Mouse (Mus musculus): ENCODE measurements at regions not wholly inside any gene's neighbourhood (a gene's known extent, or its start where the extent isn't known, plus 50 kb on each side); places are given as distances from the start of the nearest gene placed in this dataset.
A peak's percentile ranks its signal among the peaks of the same experiment; 100 is the strongest.

- WGBS, result 73% methylated on average over 9 of the region's 9 CpGs
- no peak overlapping the region for H3K4me3 ChIP-seq (replicated peaks; ENCODE audit: extremely low read depth, low read depth, low read length)
- H3K4me1 ChIP-seq (ENCODE audit: control insufficient read depth, insufficient read depth, low read length), result no peaks in the 10 kb centered on the region
- TF ChIP-seq CTCF (IDR thresholded peaks at IDR 0.05; ENCODE audit: insufficient read depth, low read length), result no peak
- TF ChIP-seq POLR2A (IDR thresholded peaks at IDR 0.05; ENCODE audit: borderline replicate concordance, extremely low read depth, low read depth, low read length), result no peak
- DNase-seq, result no peak
Measured at GRCm38 (mm10) chr13:55937000-55937399, 101.0 kb upstream of the Pitx1 start.

DNA sequence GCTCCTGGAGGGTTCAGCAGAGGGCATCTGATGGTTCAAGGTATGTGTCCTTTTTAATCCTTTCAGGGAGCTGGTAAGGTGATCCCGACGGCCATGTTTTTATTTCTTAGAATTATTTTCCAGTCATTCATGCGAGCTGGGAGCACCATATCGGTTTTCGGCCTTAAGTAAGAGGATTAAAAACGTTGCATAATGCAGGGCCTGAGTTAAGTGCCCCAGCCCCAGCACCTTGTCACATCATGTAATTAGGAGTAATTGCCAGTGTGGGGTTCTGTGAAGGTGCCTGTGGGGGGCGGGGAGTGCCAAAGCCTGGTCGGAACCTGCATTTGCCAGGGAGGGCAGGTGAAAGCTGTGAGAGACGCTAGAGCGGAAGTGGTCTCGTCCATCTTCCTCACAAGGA, 94.6 kb upstream of the Pitx1 start:
- Histone ChIP-seq H3K4me3 (replicated peaks; ENCODE audit: extremely low read depth, low read depth, low read length) (no peak overlapping the region), H3K4me1 (ENCODE audit: control insufficient read depth, insufficient read depth, low read length) (no peaks in the 10 kb centered on the region)
- TF ChIP-seq CTCF (IDR thresholded peaks at IDR 0.05; ENCODE audit: insufficient read depth, low read length), result no peak
- no peak for TF ChIP-seq POLR2A (IDR thresholded peaks at IDR 0.05; ENCODE audit: borderline replicate concordance, extremely low read depth, low read depth, low read length)
- DNase-seq, result no peak
- WGBS, result 76% methylated on average over 11 of the region's 11 CpGs

DNA sequence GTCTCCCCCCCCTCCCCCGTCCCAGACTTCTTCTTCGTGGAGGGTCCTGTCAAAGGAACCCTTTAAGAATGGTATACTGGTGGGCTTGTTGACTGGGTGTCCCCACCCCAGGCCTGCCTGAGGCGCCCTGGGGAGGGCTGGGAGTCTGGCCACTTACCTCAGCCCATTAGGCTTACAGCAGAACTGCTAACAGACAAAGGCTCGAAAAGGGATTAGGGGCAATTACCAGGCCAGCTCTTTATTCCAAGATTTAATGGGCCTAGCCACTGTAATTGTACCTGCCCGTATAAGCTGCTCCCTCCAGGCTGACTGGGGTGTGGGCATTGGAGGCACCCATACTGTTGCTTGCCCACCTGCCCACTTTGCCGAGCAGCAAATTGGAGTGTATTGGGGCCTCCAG, 93.8 kb upstream of the Pitx1 start:
- Histone ChIP-seq H3K4me1 (ENCODE audit: control insufficient read depth, insufficient read depth, low read length) (no peaks in the 10 kb centered on the region), H3K4me3 (replicated peaks; ENCODE audit: extremely low read depth, low read depth, low read length) (no peak overlapping the region)
- WGBS, result 80% methylated on average over 6 of the region's 6 CpGs
- no peak for DNase-seq
- TF ChIP-seq CTCF (IDR thresholded peaks at IDR 0.05; ENCODE audit: insufficient read depth, low read length) (no peak), POLR2A (IDR thresholded peaks at IDR 0.05; ENCODE audit: borderline replicate concordance, extremely low read depth, low read depth, low read length) (no peak)

DNA sequence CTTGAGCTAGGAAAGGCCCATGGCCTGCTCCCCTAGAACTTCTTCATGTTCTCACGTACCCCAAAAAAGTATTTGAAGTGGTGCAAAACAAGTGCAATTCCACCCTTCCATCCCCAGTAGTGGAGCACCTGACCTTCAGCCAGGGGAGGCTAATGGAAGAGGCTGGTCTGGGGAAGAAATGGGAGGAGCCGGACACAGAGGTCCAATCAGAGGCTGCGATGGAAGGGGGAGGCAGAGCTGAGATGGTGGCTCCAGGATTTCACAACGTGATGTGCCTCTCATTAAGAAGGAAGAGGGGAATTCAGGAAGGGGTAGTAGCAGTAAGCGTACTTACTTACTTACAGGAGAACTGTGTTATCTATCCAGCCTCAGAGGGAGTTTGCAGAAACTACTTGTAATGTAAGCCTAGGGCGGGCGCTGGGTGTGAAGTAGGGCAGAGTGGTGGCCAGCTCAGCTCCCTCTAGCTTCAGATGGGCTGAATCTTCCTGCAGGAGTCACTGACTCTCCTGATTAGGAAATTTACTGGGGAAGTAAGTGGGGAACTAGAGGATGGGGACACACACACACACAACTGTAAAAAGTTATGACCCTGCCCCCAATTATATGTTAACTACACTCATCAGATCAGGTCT, 87.6 kb upstream of the Pitx1 start:
- no peaks in the 10 kb centered on the region for H3K4me1 ChIP-seq (ENCODE audit: control insufficient read depth, insufficient read depth, low read length)
- TF ChIP-seq POLR2A (IDR thresholded peaks at IDR 0.05; ENCODE audit: borderline replicate concordance, extremely low read depth, low read depth, low read length) (no peak), CTCF (IDR thresholded peaks at IDR 0.05; ENCODE audit: insufficient read depth, low read length) (no peak)
- DNase-seq, result peak; percentile 9
- no peak overlapping the region for H3K4me3 ChIP-seq (replicated peaks; ENCODE audit: extremely low read depth, low read depth, low read length)
- 17% methylated on average over 7 of the region's 7 CpGs for WGBS

GRCm38 (mm10) chr13:55917316-55917715, 81.3 kb upstream of the Pitx1 start:
- no peaks in the 10 kb centered on the region for H3K4me1 ChIP-seq (ENCODE audit: control insufficient read depth, insufficient read depth, low read length)
- H3K4me3 ChIP-seq (replicated peaks; ENCODE audit: extremely low read depth, low read depth, low read length), result no peak overlapping the region
- no peak for TF ChIP-seq CTCF (IDR thresholded peaks at IDR 0.05; ENCODE audit: insufficient read depth, low read length)
- no peak for TF ChIP-seq POLR2A (IDR thresholded peaks at IDR 0.05; ENCODE audit: borderline replicate concordance, extremely low read depth, low read depth, low read length)
- DNase-seq, result no peak
- 91% methylated on average over 12 of the region's 12 CpGs for WGBS

DNA sequence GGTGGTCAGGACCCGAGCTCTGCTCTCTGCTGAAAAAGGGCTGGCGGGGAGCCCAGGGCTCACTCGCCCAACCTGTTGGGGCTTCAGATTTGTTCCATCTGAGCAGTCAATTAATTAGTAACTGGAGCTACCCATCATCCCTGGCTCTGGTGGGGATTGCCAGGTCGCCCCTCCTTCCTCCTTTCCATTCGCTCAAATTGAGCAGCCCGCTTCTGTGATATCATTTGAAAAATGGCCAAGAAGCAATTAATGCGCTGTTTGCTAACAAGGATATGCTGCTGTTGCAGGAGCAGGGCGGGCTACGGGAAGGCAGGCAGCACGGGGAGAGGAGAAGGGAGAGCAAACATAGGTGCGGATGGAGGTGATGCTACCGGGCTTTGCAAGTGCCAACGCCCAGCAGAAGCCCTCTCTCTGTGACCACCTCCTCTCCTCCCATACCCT, 76.3 kb upstream of the Pitx1 start:
- DNase-seq, result no peak

DNA sequence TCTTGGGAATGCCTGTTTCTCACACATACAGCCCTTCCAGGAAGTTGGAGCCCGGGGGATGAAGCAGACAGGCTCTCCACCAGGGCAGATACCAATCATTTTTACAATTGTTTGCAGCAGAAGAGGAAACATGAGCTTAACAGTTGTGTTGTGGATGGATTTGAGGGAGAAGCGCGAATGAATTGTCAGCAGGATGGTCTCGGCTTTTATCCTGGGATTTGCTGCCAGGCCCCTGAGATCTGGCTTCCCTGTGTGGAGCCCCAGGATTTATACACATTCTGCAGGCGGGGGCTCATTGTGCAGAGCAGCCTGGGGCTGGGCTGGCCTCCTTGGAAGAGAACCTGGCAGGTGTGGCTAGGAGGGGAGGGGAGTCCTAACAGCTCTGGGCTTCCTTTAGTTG, 73.9 kb upstream of the Pitx1 start:
- WGBS, result 20% methylated on average over 5 of the region's 5 CpGs
- no peaks in the 10 kb centered on the region for H3K4me1 ChIP-seq (ENCODE audit: control insufficient read depth, insufficient read depth, low read length)
- no peak for DNase-seq
- no peak for TF ChIP-seq CTCF (IDR thresholded peaks at IDR 0.05; ENCODE audit: insufficient read depth, low read length)
- no peak for TF ChIP-seq POLR2A (IDR thresholded peaks at IDR 0.05; ENCODE audit: borderline replicate concordance, extremely low read depth, low read depth, low read length)
- no peak overlapping the region for H3K4me3 ChIP-seq (replicated peaks; ENCODE audit: extremely low read depth, low read depth, low read length)

More for the DNA sequence above, 76.3 kb upstream of the Pitx1 start:
- H3K4me1 ChIP-seq (ENCODE audit: control insufficient read depth, insufficient read depth, low read length), result no peaks in the 10 kb centered on the region
- TF ChIP-seq POLR2A (IDR thresholded peaks at IDR 0.05; ENCODE audit: borderline replicate concordance, extremely low read depth, low read depth, low read length) (no peak), CTCF (IDR thresholded peaks at IDR 0.05; ENCODE audit: insufficient read depth, low read length) (no peak)
- WGBS, result 50% methylated on average over 13 of the region's 13 CpGs
- H3K4me3 ChIP-seq (replicated peaks; ENCODE audit: extremely low read depth, low read depth, low read length), result no peak overlapping the region

GRCm38 (mm10) chr13:55904884-55905283, 68.9 kb upstream of the Pitx1 start:
- 63% methylated on average over 4 of the region's 4 CpGs for WGBS
- no peak for TF ChIP-seq POLR2A (IDR thresholded peaks at IDR 0.05; ENCODE audit: borderline replicate concordance, extremely low read depth, low read depth, low read length)
- TF ChIP-seq CTCF (IDR thresholded peaks at IDR 0.05; ENCODE audit: insufficient read depth, low read length), result no peak
- H3K4me1 ChIP-seq (ENCODE audit: control insufficient read depth, insufficient read depth, low read length), result no peaks in the 10 kb centered on the region
- no peak for DNase-seq
- H3K4me3 ChIP-seq (replicated peaks; ENCODE audit: extremely low read depth, low read depth, low read length), result no peak overlapping the region

GRCm38 (mm10) chr13:55902255-55902654, 66.3 kb upstream of the Pitx1 start:
- WGBS, result 24% methylated on average over 11 of the region's 11 CpGs
- Histone ChIP-seq H3K4me3 (replicated peaks; ENCODE audit: extremely low read depth, low read depth, low read length) (no peak overlapping the region), H3K4me1 (ENCODE audit: control insufficient read depth, insufficient read depth, low read length) (no peaks in the 10 kb centered on the region)
- no peak for TF ChIP-seq CTCF (IDR thresholded peaks at IDR 0.05; ENCODE audit: insufficient read depth, low read length)
- TF ChIP-seq POLR2A (IDR thresholded peaks at IDR 0.05; ENCODE audit: borderline replicate concordance, extremely low read depth, low read depth, low read length), result no peak
- no peak for DNase-seq

DNA sequence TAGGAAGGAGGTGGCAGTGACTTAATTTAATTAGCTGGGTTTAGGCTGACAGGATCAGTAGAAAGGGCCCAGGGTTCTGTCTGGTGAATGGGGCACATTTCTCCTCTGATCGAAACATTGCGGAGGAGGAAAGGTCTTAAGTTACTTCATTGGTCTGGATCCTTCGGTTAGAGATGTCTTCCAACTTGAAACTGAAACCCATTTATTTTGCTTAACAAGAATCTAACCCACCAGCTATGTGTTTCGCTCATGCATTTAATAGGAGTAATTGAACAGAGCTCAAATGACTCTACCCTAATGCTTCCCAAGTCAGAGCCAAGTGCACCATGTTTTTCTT, 64.2 kb upstream of the Pitx1 start:
- WGBS, result 92% methylated on average over 4 of the region's 4 CpGs
- H3K4me1 ChIP-seq (ENCODE audit: control insufficient read depth, insufficient read depth, low read length), result no peaks in the 10 kb centered on the region
- H3K4me3 ChIP-seq (replicated peaks; ENCODE audit: extremely low read depth, low read depth, low read length), result no peak overlapping the region
- no peak for TF ChIP-seq POLR2A (IDR thresholded peaks at IDR 0.05; ENCODE audit: borderline replicate concordance, extremely low read depth, low read depth, low read length)
- no peak for TF ChIP-seq CTCF (IDR thresholded peaks at IDR 0.05; ENCODE audit: insufficient read depth, low read length)
- DNase-seq, result no peak
